Mouse (Mus musculus) MEL (cell line): ENCODE data around the gene Pcdh19. TPM values are rescaled to one million over a fixed set of nuclear protein-coding genes. Genes with fewer than 3 reads are reported as not detected.

Source experiments
- DNase-seq: peaks from one replicate; pipeline ENCODE4 v3.0.0; 2011; ENCODE audit warnings: low read depth, low spot score
- H3K27ac ChIP-seq: 2 replicates; pipeline ENCODE4 v1.5.1; 2012; ENCODE audit warnings: low read depth, mild to moderate bottlenecking, control low read depth, low read length, moderate library complexity; ENCODE audit not compliant: control insufficient read depth
- H3K27me3 ChIP-seq, 2 experiments: fragments of 150-350 bp in 1 of 2; sonication (generic) in 1 of 2; 2 replicates each; pipeline ENCODE4 v1.6.1; 2012; ENCODE audit warnings: low read length in 2 of 2, mild to moderate bottlenecking in 2 of 2, improper control_type of control experiment in 1 of 2, moderate library complexity in 1 of 2; ENCODE audit not compliant: insufficient read depth in 2 of 2, control insufficient read depth in 1 of 2
- H3K36me3 ChIP-seq, 2 experiments: 2 replicates each; pipeline ENCODE4 v1.6.1; 2012 to 2014; ENCODE audit warnings: low read length in 2 of 2, improper control_type of control experiment in 1 of 2, inconsistent platforms in 1 of 2, mild to moderate bottlenecking in 1 of 2; ENCODE audit not compliant: insufficient read depth in 2 of 2, control insufficient read depth in 1 of 2
- H3K4me1 ChIP-seq, 2 experiments: fragments of 150-350 bp in 1 of 2; sonication (generic) in 1 of 2; 2 replicates each; pipeline ENCODE4 v1.6.1; 2012; ENCODE audit warnings: low read length in 2 of 2, improper control_type of control experiment in 1 of 2, mild to moderate bottlenecking in 1 of 2; ENCODE audit not compliant: insufficient read depth in 2 of 2, control insufficient read depth in 1 of 2
- H3K4me3 ChIP-seq, 2 experiments: fragments of 150-350 bp in 1 of 2; sonication (generic) in 1 of 2; 2 replicates each; pipeline ENCODE4 v1.5.1; 2012; ENCODE audit warnings: low read depth in 2 of 2, low read length in 2 of 2, mild to moderate bottlenecking in 2 of 2, moderate library complexity in 2 of 2, control low read depth in 1 of 2, improper control_type of control experiment in 1 of 2; ENCODE audit not compliant: control insufficient read depth in 1 of 2, insufficient read depth in 1 of 2
- H3K79me2 ChIP-seq: 2 replicates; pipeline ENCODE4 v1.6.1; 2012; ENCODE audit warnings: mild to moderate bottlenecking, low read length, moderate library complexity; ENCODE audit not compliant: control insufficient read depth, poor library complexity, insufficient read depth
- H3K9ac ChIP-seq: 2 replicates; pipeline ENCODE4 v1.6.1; 2012; ENCODE audit warnings: low read depth, mild to moderate bottlenecking, control low read depth, low read length, moderate library complexity; ENCODE audit not compliant: control insufficient read depth, poor library complexity, severe bottlenecking
- H3K9me3 ChIP-seq: fragments of 150-350 bp; sonication (generic); replicated peaks from 2 replicates; pipeline ENCODE4 v1.6.1; 2012; ENCODE audit warnings: mild to moderate bottlenecking, low read length, improper control_type of control experiment, moderate library complexity; ENCODE audit not compliant: insufficient read depth
- BHLHE40 ChIP-seq: IDR thresholded peaks from 2 replicates; pipeline ENCODE4 v1.6.1; 2012; ENCODE audit warnings: low read depth, mild to moderate bottlenecking, inconsistent platforms, low read length, improper control_type of control experiment, borderline replicate concordance
- CHD2 ChIP-seq: IDR thresholded peaks from 2 replicates; pipeline ENCODE4 v1.6.1; 2011; ENCODE audit warnings: low read length, improper control_type of control experiment
- CTCF ChIP-seq, 3 experiments: IDR thresholded peaks in 2 of 3; conservative IDR thresholded peaks in 1 of 3; 2 replicates each; pipeline ENCODE4 v1.5.1; 2011 to 2012; ENCODE audit warnings: low read length in 3 of 3, low read depth in 2 of 3, mild to moderate bottlenecking in 2 of 3, improper control_type of control experiment in 1 of 3, inconsistent platforms in 1 of 3, mixed read lengths in 1 of 3, moderate library complexity in 1 of 3; ENCODE audit not compliant: control insufficient read depth in 1 of 3, insufficient read depth in 1 of 3, poor library complexity in 1 of 3, severe bottlenecking in 1 of 3
- E2F4 ChIP-seq: IDR thresholded peaks from 2 replicates; pipeline ENCODE4 v1.6.1; 2011; ENCODE audit warnings: low read depth, low read length, improper control_type of control experiment, borderline replicate concordance
- ELF1 ChIP-seq: IDR thresholded peaks from 2 replicates; pipeline ENCODE4 v1.6.1; 2014; ENCODE audit warnings: low read depth, mild to moderate bottlenecking, inconsistent platforms, low read length, improper control_type of control experiment, moderate library complexity
- EP300 ChIP-seq, 2 experiments: IDR thresholded peaks; 2 replicates each; pipeline ENCODE4 v1.6.1; 2011; ENCODE audit warnings: improper control_type of control experiment in 2 of 2, low read length in 2 of 2, low read depth in 1 of 2, mild to moderate bottlenecking in 1 of 2
- ETS1 ChIP-seq: IDR thresholded peaks from 2 replicates; pipeline ENCODE4 v1.6.1; 2012; ENCODE audit warnings: low read depth, mild to moderate bottlenecking, inconsistent platforms, low read length, improper control_type of control experiment, moderate library complexity
- GABPA ChIP-seq: IDR thresholded peaks from 2 replicates; pipeline ENCODE4 v1.6.1; 2012; ENCODE audit warnings: low read depth, mild to moderate bottlenecking, inconsistent platforms, low read length, improper control_type of control experiment, moderate library complexity
- GATA1 ChIP-seq: IDR thresholded peaks from 2 replicates; pipeline ENCODE4 v1.6.1; 2011; ENCODE audit warnings: low read depth, low read length, improper control_type of control experiment
- HCFC1 ChIP-seq: IDR thresholded peaks from 2 replicates; pipeline ENCODE4 v1.6.1; 2012; ENCODE audit warnings: low read depth, mild to moderate bottlenecking, inconsistent platforms, low read length, improper control_type of control experiment, moderate library complexity
- KAT2A ChIP-seq: conservative IDR thresholded peaks from 2 replicates; pipeline ENCODE4 v1.6.1; 2012; ENCODE audit warnings: low read depth, low read length, improper control_type of control experiment, inconsistent platforms
- MEF2A ChIP-seq: IDR thresholded peaks from 2 replicates; pipeline ENCODE4 v1.6.1; 2014; ENCODE audit warnings: low read depth, mild to moderate bottlenecking, inconsistent platforms, low read length, improper control_type of control experiment; ENCODE audit not compliant: poor library complexity, insufficient replicate concordance, severe bottlenecking; ENCODE audit errors: extremely low read depth
- MYC ChIP-seq: IDR thresholded peaks from 2 replicates; pipeline ENCODE4 v1.6.1; 2011; ENCODE audit warnings: low read depth, mild to moderate bottlenecking, low read length, improper control_type of control experiment, moderate library complexity
- NELFE ChIP-seq: IDR thresholded peaks from 2 replicates; pipeline ENCODE4 v1.6.1; 2011; ENCODE audit warnings: low read depth, low read length, improper control_type of control experiment
- NRF1 ChIP-seq: IDR thresholded peaks from 2 replicates; pipeline ENCODE4 v1.6.1; 2014; ENCODE audit warnings: low read depth, mild to moderate bottlenecking, inconsistent platforms, low read length, improper control_type of control experiment, moderate library complexity; ENCODE audit not compliant: poor library complexity, insufficient read depth, severe bottlenecking
- POLR2AphosphoS2 ChIP-seq: IDR thresholded peaks from 2 replicates; pipeline ENCODE4 v1.6.1; 2011; ENCODE audit warnings: low read length, improper control_type of control experiment
- POLR2AphosphoS5 ChIP-seq: IDR thresholded peaks from 2 replicates; pipeline ENCODE4 v1.6.1; 2012; ENCODE audit warnings: low read depth, borderline replicate concordance, mild to moderate bottlenecking, inconsistent platforms, low read length, moderate library complexity, mixed read lengths
- RCOR1 ChIP-seq: IDR thresholded peaks from 2 replicates; pipeline ENCODE4 v1.6.1; 2012; ENCODE audit warnings: low read depth, mild to moderate bottlenecking, inconsistent platforms, low read length, improper control_type of control experiment
- TAL1 ChIP-seq: IDR thresholded peaks from 2 replicates; pipeline ENCODE4 v1.6.1; 2012; ENCODE audit warnings: mild to moderate bottlenecking, inconsistent platforms, low read length, moderate library complexity, mixed read lengths
- TBP ChIP-seq: IDR thresholded peaks from 2 replicates; pipeline ENCODE4 v1.8.0; 2011; ENCODE audit warnings: low read depth, low read length, improper control_type of control experiment
- TCF12 ChIP-seq: IDR thresholded peaks from 2 replicates; pipeline ENCODE4 v1.6.1; 2014; ENCODE audit warnings: low read depth, mild to moderate bottlenecking, inconsistent platforms, low read length, improper control_type of control experiment, moderate library complexity
- USF1 ChIP-seq: IDR thresholded peaks from 2 replicates; pipeline ENCODE4 v1.6.1; 2014; ENCODE audit warnings: low read depth, mild to moderate bottlenecking, inconsistent platforms, low read length, improper control_type of control experiment, moderate library complexity
- USF2 ChIP-seq, 2 experiments: IDR thresholded peaks; 2 replicates each; pipeline ENCODE4 v1.6.1; 2011 to 2012; ENCODE audit warnings: improper control_type of control experiment in 2 of 2, low read length in 2 of 2, borderline replicate concordance in 1 of 2, inconsistent platforms in 1 of 2, low read depth in 1 of 2, mild to moderate bottlenecking in 1 of 2; ENCODE audit not compliant: insufficient read depth in 1 of 2
- ZC3H11A ChIP-seq: IDR thresholded peaks from 2 replicates; pipeline ENCODE4 v1.6.1; 2012; ENCODE audit warnings: low read depth, mild to moderate bottlenecking, inconsistent platforms, low read length, improper control_type of control experiment
- ZKSCAN1 ChIP-seq: IDR thresholded peaks from 2 replicates; pipeline ENCODE4 v1.6.1; 2012; ENCODE audit warnings: low read depth, mild to moderate bottlenecking, inconsistent platforms, low read length, improper control_type of control experiment, moderate library complexity
- polyA plus RNA-seq, 2 experiments: library from polyadenylated mRNA; stranded (reverse) in 1 of 2; unstranded in 1 of 2; fragments of >175 nt in 1 of 2; fragments of >200 nt in 1 of 2; gene quantifications; 2 replicates each; pipeline versions ENCODE4 v1.2.1 to v1.2.4; 2012; ENCODE audit warnings: low replicate concordance in 2 of 2, low read depth in 1 of 2; ENCODE audit not compliant: insufficient read length in 2 of 2, insufficient read depth in 1 of 2, missing spikeins in 1 of 2
- total RNA-seq: library from RNA; depleted of rRNA; stranded (reverse); fragments of 300-350 nt; gene quantifications from 2 replicates; pipeline ENCODE4 v1.2.3, GENCODE M21; 2012

Pcdh19 gene
- total and polyA plus RNA-seq, 3 experiments = 0.04 TPM; not detected in 2

DNA sequence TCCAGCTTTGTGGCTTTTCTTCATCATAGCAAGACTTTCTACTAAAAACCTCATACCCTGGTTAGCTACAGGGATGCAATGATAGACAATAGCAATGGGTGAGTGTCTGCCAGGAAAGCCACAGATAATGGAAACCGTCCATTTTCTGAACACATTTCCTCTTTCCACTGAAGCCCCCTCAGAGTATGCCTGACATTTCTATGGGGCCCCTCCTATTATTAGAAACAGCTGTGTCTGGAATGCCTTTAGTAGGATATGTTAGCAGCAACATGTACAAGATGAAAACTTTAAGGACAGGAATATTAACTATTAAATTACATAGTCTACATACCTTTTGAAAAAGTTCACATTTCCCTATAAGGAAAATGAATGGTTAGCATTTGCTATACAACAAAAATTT is 87.1 kb downstream of the Pcdh19 start:
- peaks cover 0 to 5% of the 10 kb centered on the region in 2 experiments; a peak in 2 of 4 replicates for H3K36me3 ChIP-seq
- H3K4me1 ChIP-seq = peaks cover 3 to 12% of the 10 kb centered on the region in 2 experiments
- no peak overlapping the region for H3K4me3 ChIP-seq
- no peak overlapping the region for H3K9ac ChIP-seq
- H3K27ac ChIP-seq = no peak overlapping the region
- H3K9me3 ChIP-seq = no peaks in the 10 kb centered on the region
- no peaks in the 10 kb centered on the region for H3K27me3 ChIP-seq
- TF ChIP-seq POLR2AphosphoS2 = no peak
- TF ChIP-seq NRF1 = no peak
- TF ChIP-seq MYC = no peak
- no peak for TF ChIP-seq BHLHE40
- TF ChIP-seq KAT2A = no peak
- no peak for TF ChIP-seq ELF1
- TF ChIP-seq CHD2 = no peak
- TF ChIP-seq ETS1 = peak; percentile 14; the same call in 1 of the 2 replicates
- no peak for TF ChIP-seq TBP
- no peak for TF ChIP-seq TCF12
- no peak for TF ChIP-seq POLR2AphosphoS5
- 0 out of 2 replicates have a peak, but pooled peaks have one; percentile 14 for TF ChIP-seq RCOR1
- no peak for TF ChIP-seq TAL1
- no peak for TF ChIP-seq NELFE
- no peak for TF ChIP-seq HCFC1
- TF ChIP-seq MEF2A = no peak
- TF ChIP-seq GABPA = no peak
- no peak for TF ChIP-seq ZKSCAN1
- TF ChIP-seq USF1 = no peak
- 0 out of 4 replicates have a peak, but pooled peaks of 1 of the 2 experiments have one; percentile 20 for TF ChIP-seq EP300 (IDR thresholded peaks at IDR 0.05; ENCODE audit: low read depth in 1 of 2, low read length in 2 of 2)
- no peak for TF ChIP-seq CTCF (IDR thresholded peaks at IDR 0.05 in 2 of 3, conservative IDR thresholded peaks at IDR 0.05 in 1 of 3; ENCODE audit: control insufficient read depth in 1 of 3, insufficient read depth in 1 of 3, low read depth in 2 of 3, low read length in 3 of 3, poor library complexity in 1 of 3, severe bottlenecking in 1 of 3)
- no peak for TF ChIP-seq E2F4
- no peak for TF ChIP-seq GATA1
- TF ChIP-seq ZC3H11A = no peak
- TF ChIP-seq USF2 (IDR thresholded peaks at IDR 0.05; ENCODE audit: borderline replicate concordance in 1 of 2, insufficient read depth in 1 of 2, low read depth in 1 of 2, low read length in 2 of 2) = no peak
- peak; percentile 44 for DNase-seq
- no peaks in the 10 kb centered on the region for H3K79me2 ChIP-seq
